Mouse (Mus musculus): ENCODE measurements around the gene Lst1. TPM values are rescaled to one million over a fixed set of nuclear protein-coding genes. Genes with fewer than 3 reads are reported as not detected.
A peak's percentile ranks its signal among the peaks of the same experiment; 100 is the strongest.

Gene Lst1
- polyA plus RNA-seq, 1 experiment from 2014 or later, result 29.0 TPM

- no peak for ATAC-seq (ENCODE audit: low read depth)
- Histone ChIP-seq H3K27ac (no peak overlapping the region), H3K36me3 (peaks cover 53% of the 10 kb centered on the region), H3K4me3 (replicated peaks) (no peak overlapping the region), H3K4me2 (no peak overlapping the region), H3K27me3 (no peaks in the 10 kb centered on the region), H3K4me1 (replicated peaks) (peaks cover 52% of the 10 kb centered on the region), H3K9ac (no peak overlapping the region), H3K9me3 (replicated peaks) (no peaks in the 10 kb centered on the region)
- no peak for DNase-seq
- 75% methylated on average over 10 of the region's 10 CpGs for WGBS (ENCODE audit: insufficient replicate concordance)
Measured at GRCm38 (mm10) chr17:35231022-35231421, 42.8 kb upstream of the Lst1 start.

GRCm38 (mm10) chr17:35226561-35227046 is 38.4 kb upstream of the Lst1 start:
- DNase-seq (no peak), ATAC-seq (ENCODE audit: low read depth) (no peak)
- Histone ChIP-seq H3K4me3 (replicated peaks) (no peak overlapping the region), H3K9ac (no peak overlapping the region), H3K4me2 (no peak overlapping the region), H3K27ac (no peak overlapping the region), H3K27me3 (no peaks in the 10 kb centered on the region), H3K4me1 (replicated peaks) (peaks cover 26% of the 10 kb centered on the region), H3K9me3 (replicated peaks) (no peaks in the 10 kb centered on the region), H3K36me3 (peaks cover 64% of the 10 kb centered on the region)
- WGBS (ENCODE audit: insufficient replicate concordance), result 65% methylated on average over 14 of the region's 14 CpGs

- 77% methylated on average over 5 of the region's 5 CpGs for WGBS (ENCODE audit: insufficient replicate concordance)
- Histone ChIP-seq H3K27me3 (no peaks in the 10 kb centered on the region), H3K36me3 (peaks cover 62% of the 10 kb centered on the region)
Measured at GRCm38 (mm10) chr17:35225456-35225855, 37.2 kb upstream of the Lst1 start.

GRCm38 (mm10) chr17:35224641-35225040 is 36.4 kb upstream of the Lst1 start:
- Histone ChIP-seq H3K27ac (no peak overlapping the region), H3K4me2 (no peak overlapping the region), H3K9ac (no peak overlapping the region), H3K27me3 (no peaks in the 10 kb centered on the region), H3K4me3 (replicated peaks) (no peak overlapping the region), H3K4me1 (replicated peaks) (peaks cover 31% of the 10 kb centered on the region), H3K9me3 (replicated peaks) (no peaks in the 10 kb centered on the region), H3K36me3 (peaks cover 63% of the 10 kb centered on the region)
- WGBS (ENCODE audit: insufficient replicate concordance), result 80% methylated on average over 4 of the region's 4 CpGs
- DNase-seq (no peak), ATAC-seq (ENCODE audit: low read depth) (no peak)

More at GRCm38 (mm10) chr17:35225456-35225855, 37.2 kb upstream of the Lst1 start:
- Histone ChIP-seq H3K4me3 (replicated peaks) (no peak overlapping the region), H3K27ac (no peak overlapping the region), H3K4me1 (replicated peaks) (peaks cover 25% of the 10 kb centered on the region), H3K9me3 (replicated peaks) (no peaks in the 10 kb centered on the region), H3K4me2 (no peak overlapping the region), H3K9ac (no peak overlapping the region)
- ATAC-seq (ENCODE audit: low read depth) (no peak), DNase-seq (no peak)

GRCm38 (mm10) chr17:35222299-35222698 is 34.1 kb upstream of the Lst1 start:
- peak overlapping the region; percentile 48 for H3K27ac ChIP-seq
- peaks cover 40% of the 10 kb centered on the region for H3K36me3 ChIP-seq
- no peak for ATAC-seq (ENCODE audit: low read depth)

GRCm38 (mm10) chr17:35220156-35220952 is 32.1 kb upstream of the Lst1 start, which contains the start of gene Gm16181:
TSS of gene Gm16181 (plus strand) at chr17:35220834.
- Histone ChIP-seq H3K9ac (no peak within 1 kb of the TSS), H3K27me3 (no peaks in the 10 kb centered on the region), H3K27ac (peak within 1 kb of the TSS; percentile 67), H3K36me3 (peaks cover 25% of the 10 kb centered on the region), H3K9me3 (replicated peaks) (no peaks in the 10 kb centered on the region), H3K4me1 (replicated peaks) (peaks cover 43% of the 10 kb centered on the region), H3K4me3 (replicated peaks) (no peak within 1 kb of the TSS), H3K4me2 (no peak within 1 kb of the TSS)
- WGBS (ENCODE audit: insufficient replicate concordance), result 55% methylated on average over 28 of the region's 28 CpGs
- ATAC-seq (ENCODE audit: low read depth) (no peak), DNase-seq (no peak)

More at GRCm38 (mm10) chr17:35222299-35222698, 34.1 kb upstream of the Lst1 start:
- Histone ChIP-seq H3K4me3 (replicated peaks) (no peak overlapping the region), H3K4me2 (no peak overlapping the region), H3K4me1 (replicated peaks) (peaks cover 50% of the 10 kb centered on the region), H3K9ac (no peak overlapping the region), H3K9me3 (replicated peaks) (no peaks in the 10 kb centered on the region), H3K27me3 (no peaks in the 10 kb centered on the region)
- DNase-seq, result no peak
- WGBS (ENCODE audit: insufficient replicate concordance), result 53% methylated on average over 6 of the region's 6 CpGs

GRCm38 (mm10) chr17:35219601-35220041 is 31.4 kb upstream of the Lst1 start:
- no peak overlapping the region for H3K4me3 ChIP-seq (replicated peaks)
- peak overlapping the region; percentile 67; the same call in 1 of the 2 replicates for H3K27ac ChIP-seq
- H3K27me3 ChIP-seq, result no peaks in the 10 kb centered on the region
- 13% methylated on average over 6 of the region's 6 CpGs for WGBS (ENCODE audit: insufficient replicate concordance)
- H3K36me3 ChIP-seq, result peaks cover 19% of the 10 kb centered on the region
- peaks cover 47% of the 10 kb centered on the region for H3K4me1 ChIP-seq (replicated peaks)
- ATAC-seq (ENCODE audit: low read depth) (peak; percentile 28; the same call in 1 of the 2 replicates), DNase-seq (no peak)
- H3K9ac ChIP-seq, result no peak overlapping the region
- H3K9me3 ChIP-seq (replicated peaks), result no peaks in the 10 kb centered on the region
- H3K4me2 ChIP-seq, result no peak overlapping the region

- Histone ChIP-seq H3K4me1 (replicated peaks) (peaks cover 47% of the 10 kb centered on the region), H3K27ac (peak overlapping the region; percentile 67; the same call in 1 of the 2 replicates), H3K9me3 (replicated peaks) (no peaks in the 10 kb centered on the region), H3K9ac (no peak overlapping the region), H3K27me3 (no peaks in the 10 kb centered on the region), H3K4me3 (replicated peaks) (no peak overlapping the region), H3K4me2 (peak overlapping the region; percentile 9; the same call in 1 of the 2 replicates), H3K36me3 (peaks cover 19% of the 10 kb centered on the region)
- WGBS (ENCODE audit: insufficient replicate concordance), result 9% methylated on average over 18 of the region's 18 CpGs
- no peak for DNase-seq
- peak; percentile 49; the same call in 1 of the 2 replicates for ATAC-seq (ENCODE audit: low read depth)
Measured at GRCm38 (mm10) chr17:35218516-35219193, 30.4 kb upstream of the Lst1 start.

- DNase-seq (no peak), ATAC-seq (ENCODE audit: low read depth) (no peak)
- 82% methylated on average over 5 of the region's 5 CpGs for WGBS (ENCODE audit: insufficient replicate concordance)
- Histone ChIP-seq H3K36me3 (no peaks in the 10 kb centered on the region), H3K4me3 (replicated peaks) (no peak overlapping the region), H3K27ac (no peak overlapping the region), H3K9ac (no peak overlapping the region), H3K9me3 (replicated peaks) (no peaks in the 10 kb centered on the region), H3K4me2 (no peak overlapping the region), H3K4me1 (replicated peaks) (peaks cover 14% of the 10 kb centered on the region), H3K27me3 (no peaks in the 10 kb centered on the region)
Measured at GRCm38 (mm10) chr17:35213071-35213470, 24.8 kb upstream of the Lst1 start.

GRCm38 (mm10) chr17:35210593-35210992 is 22.4 kb upstream of the Lst1 start:
- WGBS (ENCODE audit: insufficient replicate concordance), result 54% methylated on average over 3 of the region's 3 CpGs
- Histone ChIP-seq H3K4me1 (replicated peaks) (peaks cover 10% of the 10 kb centered on the region; the same call in 1 of the 2 replicates), H3K9me3 (replicated peaks) (no peaks in the 10 kb centered on the region), H3K9ac (no peak overlapping the region), H3K36me3 (no peaks in the 10 kb centered on the region), H3K4me2 (no peak overlapping the region), H3K4me3 (replicated peaks) (no peak overlapping the region), H3K27me3 (no peaks in the 10 kb centered on the region), H3K27ac (no peak overlapping the region)
- ATAC-seq (ENCODE audit: low read depth) (no peak), DNase-seq (no peak)

- Histone ChIP-seq H3K9ac (no peak overlapping the region), H3K9me3 (replicated peaks) (no peaks in the 10 kb centered on the region), H3K36me3 (no peaks in the 10 kb centered on the region), H3K27ac (no peak overlapping the region), H3K4me2 (no peak overlapping the region), H3K4me1 (replicated peaks) (peaks cover 6% of the 10 kb centered on the region; the same call in 1 of the 2 replicates), H3K27me3 (peaks cover 5% of the 10 kb centered on the region), H3K4me3 (replicated peaks) (no peak overlapping the region)
- DNase-seq (no peak), ATAC-seq (ENCODE audit: low read depth) (no peak)
- 42% methylated on average over 12 of the region's 12 CpGs for WGBS (ENCODE audit: insufficient replicate concordance)
Measured at GRCm38 (mm10) chr17:35209785-35210535, 21.7 kb upstream of the Lst1 start.
